Mouse (Mus musculus): Measurements from ENCODE around the gene Spryd3. TPM values are rescaled to one million over a fixed set of nuclear protein-coding genes. Genes with fewer than 3 reads are reported as not detected.

Spryd3 gene
- total and polyA plus RNA-seq, 2 experiments from 2014 or later, result 95.6 to 110 TPM

DNA sequence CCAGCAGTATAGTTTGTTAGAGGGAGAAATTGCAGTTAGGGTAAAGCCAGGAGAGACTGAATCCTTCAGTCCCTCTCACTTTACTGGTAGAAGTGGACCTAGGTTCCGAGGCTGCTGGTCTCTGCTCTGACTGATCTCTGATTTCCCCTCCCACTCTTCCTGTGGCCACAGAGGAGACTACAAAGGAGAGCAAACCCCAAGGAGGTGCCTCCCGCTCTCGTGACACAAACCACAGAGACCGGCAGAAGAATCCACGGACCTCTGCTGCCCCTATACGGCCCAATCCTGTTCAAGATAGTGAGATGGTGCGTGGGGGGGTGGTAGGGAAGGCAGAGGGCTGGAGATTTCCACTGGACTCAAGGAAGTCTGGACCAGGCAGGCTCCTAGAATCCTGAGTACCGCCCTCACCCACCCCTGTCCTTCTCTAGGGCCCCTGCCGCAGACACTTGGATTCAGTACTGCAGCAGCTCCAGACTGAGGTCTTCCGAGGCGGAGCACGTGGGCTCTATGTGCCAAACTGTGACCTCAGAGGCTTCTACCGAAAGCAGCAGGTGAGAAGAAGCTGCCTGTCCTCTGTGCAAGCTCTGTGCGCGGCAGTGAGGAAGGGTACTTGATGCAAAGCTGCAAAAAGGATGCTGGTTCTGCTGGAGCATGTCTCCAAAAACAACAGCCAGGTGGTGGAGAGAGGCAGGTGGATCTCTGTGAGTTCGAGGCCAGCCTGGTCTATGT is 11.8 kb upstream of the Spryd3 start:
- DNase-seq, result no peak
- Histone ChIP-seq H3K36me3 (ENCODE audit: insufficient read depth) (no peaks in the 10 kb centered on the region), H3K4me2 (ENCODE audit: low read depth) (no peak overlapping the region), H3K9me3 (ENCODE audit: low read length) (no peaks in the 10 kb centered on the region), H3K4me3 (ENCODE audit: low read depth, low read length) (no peak overlapping the region), H3K9ac (no peak overlapping the region), H3K27me3 (ENCODE audit: insufficient read depth, low read length) (peaks cover 14% of the 10 kb centered on the region), H3K27ac (ENCODE audit: low read depth, low read length) (no peak overlapping the region), H3K4me1 (ENCODE audit: insufficient read depth) (no peaks in the 10 kb centered on the region)
- no peak for ATAC-seq
- 71% methylated on average over 16 of the region's 16 CpGs for WGBS
- no peak for TF ChIP-seq CTCF (IDR thresholded peaks at IDR 0.05; ENCODE audit: low read depth)

DNA sequence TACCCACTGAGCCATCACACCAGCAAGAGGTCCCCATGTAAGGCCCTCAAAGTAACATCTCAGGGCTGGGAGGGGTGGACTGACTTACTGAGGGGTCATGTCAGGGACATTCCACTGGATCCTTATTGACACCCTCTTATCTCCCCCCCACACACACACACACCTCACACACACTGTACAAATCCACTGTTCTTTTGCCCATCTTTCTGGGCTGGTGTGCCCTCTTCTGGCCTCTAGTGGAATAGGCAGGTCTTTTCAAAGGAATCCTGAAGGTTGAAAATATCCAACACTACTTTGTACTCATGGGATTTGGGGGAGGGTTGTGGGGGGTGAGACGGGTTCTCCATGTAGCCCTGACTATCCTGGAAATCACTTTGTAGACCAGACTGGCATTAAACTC is 10.8 kb upstream of the Spryd3 start:
- TF ChIP-seq CTCF (IDR thresholded peaks at IDR 0.05; ENCODE audit: low read depth), result peak; percentile 87
- no peak overlapping the region for H3K9ac ChIP-seq
- no peaks in the 10 kb centered on the region for H3K36me3 ChIP-seq (ENCODE audit: insufficient read depth)
- DNase-seq, result peak; percentile 51
- H3K27ac ChIP-seq (ENCODE audit: low read depth, low read length), result no peak overlapping the region
- no peak overlapping the region for H3K4me3 ChIP-seq (ENCODE audit: low read depth, low read length)
- no peak overlapping the region for H3K4me2 ChIP-seq (ENCODE audit: low read depth)
- peak; percentile 53; the same call in 1 of the 2 replicates for ATAC-seq
- H3K4me1 ChIP-seq (ENCODE audit: insufficient read depth), result no peaks in the 10 kb centered on the region
- no peaks in the 10 kb centered on the region for H3K9me3 ChIP-seq (ENCODE audit: low read length)
- H3K27me3 ChIP-seq (ENCODE audit: insufficient read depth, low read length), result peaks cover 14% of the 10 kb centered on the region
- WGBS, result 3% methylated on average over 1 of the region's 1 CpGs

DNA sequence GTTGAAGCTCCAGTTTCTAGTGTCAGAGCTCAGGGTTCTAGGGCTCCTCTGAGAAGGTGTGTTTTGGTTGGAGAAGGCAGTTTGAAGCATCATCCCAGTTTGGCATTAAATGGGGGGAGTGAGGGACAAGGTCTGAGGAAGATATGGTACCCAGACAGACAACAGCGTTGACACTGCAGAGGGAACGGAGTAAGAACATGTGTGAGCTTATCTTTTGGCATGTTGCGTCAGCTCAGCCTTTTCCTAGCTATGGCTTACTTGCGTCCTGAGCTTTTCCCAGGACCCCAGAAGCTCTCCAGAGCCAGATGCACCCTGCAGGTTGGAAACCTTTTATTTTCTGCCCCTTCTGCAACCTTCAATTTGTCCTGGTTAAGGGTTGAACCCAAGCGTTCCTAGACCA is 10.1 kb upstream of the Spryd3 start:
- Histone ChIP-seq H3K9me3 (ENCODE audit: low read length) (no peaks in the 10 kb centered on the region), H3K36me3 (ENCODE audit: insufficient read depth) (no peaks in the 10 kb centered on the region), H3K9ac (no peak overlapping the region), H3K4me3 (ENCODE audit: low read depth, low read length) (no peak overlapping the region), H3K27me3 (ENCODE audit: insufficient read depth, low read length) (peaks cover 14% of the 10 kb centered on the region), H3K4me1 (ENCODE audit: insufficient read depth) (no peaks in the 10 kb centered on the region), H3K27ac (ENCODE audit: low read depth, low read length) (no peak overlapping the region), H3K4me2 (ENCODE audit: low read depth) (no peak overlapping the region)
- ATAC-seq, result no peak
- DNase-seq, result no peak
- 90% methylated on average over 5 of the region's 5 CpGs for WGBS
- TF ChIP-seq CTCF (IDR thresholded peaks at IDR 0.05; ENCODE audit: low read depth), result no peak

DNA sequence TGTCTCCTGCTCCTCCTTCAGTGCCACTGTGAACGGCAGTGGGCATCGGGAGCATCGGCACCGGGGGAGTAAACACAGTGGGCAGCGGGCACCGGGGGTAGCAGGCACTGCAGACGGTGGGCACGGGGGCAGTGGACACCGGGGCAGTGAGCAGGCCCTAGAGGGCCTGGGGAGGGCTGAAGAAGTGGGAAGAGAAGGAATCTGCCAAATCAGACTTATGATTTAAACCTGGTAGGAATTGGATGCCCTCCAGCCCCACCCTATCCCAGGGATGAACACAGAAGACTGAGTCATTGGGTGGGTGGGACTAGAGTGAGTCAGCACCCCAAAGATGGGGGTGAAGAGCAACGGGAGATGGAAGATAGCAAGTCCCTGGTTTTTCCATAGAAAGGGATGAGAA is 9.3 kb upstream of the Spryd3 start:
- Histone ChIP-seq H3K27ac (ENCODE audit: low read depth, low read length) (no peak overlapping the region), H3K4me3 (ENCODE audit: low read depth, low read length) (no peak overlapping the region), H3K36me3 (ENCODE audit: insufficient read depth) (no peaks in the 10 kb centered on the region), H3K4me2 (ENCODE audit: low read depth) (no peak overlapping the region), H3K9ac (no peak overlapping the region), H3K9me3 (ENCODE audit: low read length) (no peaks in the 10 kb centered on the region), H3K4me1 (ENCODE audit: insufficient read depth) (no peaks in the 10 kb centered on the region), H3K27me3 (ENCODE audit: insufficient read depth, low read length) (peaks cover 14% of the 10 kb centered on the region)
- DNase-seq (no peak), ATAC-seq (no peak)
- no peak for TF ChIP-seq CTCF (IDR thresholded peaks at IDR 0.05; ENCODE audit: low read depth)
- WGBS, result 91% methylated on average over 10 of the region's 10 CpGs

DNA sequence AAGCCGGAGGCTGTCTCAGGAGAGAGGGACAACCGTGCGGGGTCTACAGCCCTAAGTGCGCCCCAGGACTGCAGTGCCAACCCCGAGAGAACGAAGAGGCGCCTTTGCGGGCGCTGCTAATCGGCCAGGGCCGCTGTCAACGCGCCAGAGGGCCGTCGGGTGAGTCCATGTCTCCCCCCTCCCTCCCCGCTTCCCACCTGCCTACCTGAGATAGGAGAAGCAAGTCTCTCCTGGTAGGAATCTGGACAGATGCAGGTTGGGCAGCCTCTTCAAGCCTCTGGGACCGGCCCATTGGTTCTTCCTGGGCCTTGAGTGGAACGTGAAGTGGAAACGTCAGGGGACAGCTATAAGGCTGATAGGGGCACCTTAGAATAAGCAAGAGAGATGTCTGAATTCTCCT is 8.7 kb upstream of the Spryd3 start:
- no peak overlapping the region for H3K4me3 ChIP-seq (ENCODE audit: low read depth, low read length)
- TF ChIP-seq CTCF (IDR thresholded peaks at IDR 0.05; ENCODE audit: low read depth), result no peak
- H3K27me3 ChIP-seq (ENCODE audit: insufficient read depth, low read length), result peaks cover 14% of the 10 kb centered on the region
- WGBS, result 9% methylated on average over 18 of the region's 19 CpGs
- no peaks in the 10 kb centered on the region for H3K9me3 ChIP-seq (ENCODE audit: low read length)
- H3K27ac ChIP-seq (ENCODE audit: low read depth, low read length), result no peak overlapping the region
- H3K4me1 ChIP-seq (ENCODE audit: insufficient read depth), result no peaks in the 10 kb centered on the region
- H3K36me3 ChIP-seq (ENCODE audit: insufficient read depth), result no peaks in the 10 kb centered on the region
- H3K9ac ChIP-seq, result no peak overlapping the region
- no peak for ATAC-seq
- no peak for DNase-seq
- no peak overlapping the region for H3K4me2 ChIP-seq (ENCODE audit: low read depth)

DNA sequence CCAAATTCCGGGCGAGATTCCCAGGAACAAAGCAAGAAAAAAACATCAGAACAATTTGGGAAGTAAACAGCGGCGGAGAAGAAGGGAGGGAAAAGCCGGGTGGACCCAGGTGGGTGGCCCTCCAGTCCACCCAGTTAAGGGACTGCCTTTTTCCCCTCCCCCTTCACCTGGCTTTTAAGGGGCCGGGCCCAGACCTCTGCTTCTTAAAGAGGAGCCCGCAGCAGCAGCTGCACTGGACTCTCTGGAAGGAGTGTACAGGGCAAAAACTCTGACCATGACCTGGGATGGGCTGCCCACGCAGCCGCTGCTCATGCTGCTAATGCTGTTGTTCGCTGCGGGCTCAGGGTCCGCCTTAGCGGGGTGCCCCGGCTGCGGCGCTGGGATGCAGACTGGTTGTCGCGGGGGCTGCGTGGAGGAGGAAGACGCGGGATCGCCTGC is 8.3 kb upstream of the Spryd3 start, which contains the start of gene Igfbp6:
TSS of gene Igfbp6 (plus strand) at position 89 of the 438 bp plus-strand sequence.
- H3K36me3 ChIP-seq (ENCODE audit: insufficient read depth), result no peaks in the 10 kb centered on the region
- H3K4me3 ChIP-seq (ENCODE audit: low read depth, low read length), result no peak within 1 kb of the TSS
- H3K27me3 ChIP-seq (ENCODE audit: insufficient read depth, low read length), result peaks cover 14% of the 10 kb centered on the region
- no peak for TF ChIP-seq CTCF (IDR thresholded peaks at IDR 0.05; ENCODE audit: low read depth)
- 4% methylated on average over 22 of the region's 22 CpGs for WGBS
- H3K9me3 ChIP-seq (ENCODE audit: low read length), result no peaks in the 10 kb centered on the region
- H3K4me1 ChIP-seq (ENCODE audit: insufficient read depth), result no peaks in the 10 kb centered on the region
- no peak for DNase-seq
- no peak within 1 kb of the TSS for H3K9ac ChIP-seq
- H3K27ac ChIP-seq (ENCODE audit: low read depth, low read length), result no peak within 1 kb of the TSS
- no peak for ATAC-seq
- no peak within 1 kb of the TSS for H3K4me2 ChIP-seq (ENCODE audit: low read depth)
